Mouse (Mus musculus) ES-E14 (cell line): Measurements from ENCODE around the gene Lin7b.

Source experiments
- CHD2 ChIP-seq: IDR thresholded peaks from 2 replicates; pipeline ENCODE4 v1.6.1; 2014; ENCODE audit warnings: mild to moderate bottlenecking, low read depth, low read length, inconsistent platforms
- HCFC1 ChIP-seq: IDR thresholded peaks from 2 replicates; pipeline ENCODE4 v1.6.1; 2012; ENCODE audit warnings: low read length, inconsistent platforms, borderline replicate concordance; ENCODE audit not compliant: insufficient read depth
- MAFK ChIP-seq: IDR thresholded peaks from 2 replicates; pipeline ENCODE4 v1.6.1; 2014; ENCODE audit warnings: mild to moderate bottlenecking, low read depth, low read length, inconsistent platforms; ENCODE audit not compliant: insufficient read depth
- ZC3H11A ChIP-seq: IDR thresholded peaks from 2 replicates; pipeline ENCODE4 v1.6.1; 2012; ENCODE audit warnings: low read depth, mild to moderate bottlenecking, inconsistent platforms, low read length, borderline replicate concordance
- ZNF384 ChIP-seq: IDR thresholded peaks from 2 replicates; pipeline ENCODE4 v1.6.1; 2012; ENCODE audit warnings: low read depth, low read length, inconsistent platforms

GRCm38 (mm10) chr7:45405091-45406075, 35.0 kb upstream of the Lin7b start, which contains the start of gene Kcna7:
- TF ChIP-seq ZNF384: no peak
- no peak for TF ChIP-seq MAFK
- no peak for TF ChIP-seq CHD2
- TF ChIP-seq ZC3H11A: no peak
- no peak for TF ChIP-seq HCFC1
